Mouse (Mus musculus): ENCODE data around the gene Megf11. TPM values are rescaled to one million over a fixed set of nuclear protein-coding genes. Genes with fewer than 3 reads are reported as not detected.

The Megf11 gene
- total RNA-seq, 1 experiment from 2014 or later, result 0.58 TPM

GRCm38 (mm10) chr9:64389576-64390292 is 4.3 kb downstream of the Megf11 start:
- no peak for ATAC-seq (ENCODE audit: extremely low read depth, insufficient number of reproducible peaks, low FRiP score, poor library complexity, severe bottlenecking)

GRCm38 (mm10) chr9:64393914-64394596 is 8.6 kb downstream of the Megf11 start:
- ATAC-seq (ENCODE audit: extremely low read depth, insufficient number of reproducible peaks, low FRiP score, poor library complexity, severe bottlenecking), result no peak

GRCm38 (mm10) chr9:64395238-64395920 is 10.0 kb downstream of the Megf11 start:
- no peak for ATAC-seq (ENCODE audit: extremely low read depth, insufficient number of reproducible peaks, low FRiP score, poor library complexity, severe bottlenecking)

DNA sequence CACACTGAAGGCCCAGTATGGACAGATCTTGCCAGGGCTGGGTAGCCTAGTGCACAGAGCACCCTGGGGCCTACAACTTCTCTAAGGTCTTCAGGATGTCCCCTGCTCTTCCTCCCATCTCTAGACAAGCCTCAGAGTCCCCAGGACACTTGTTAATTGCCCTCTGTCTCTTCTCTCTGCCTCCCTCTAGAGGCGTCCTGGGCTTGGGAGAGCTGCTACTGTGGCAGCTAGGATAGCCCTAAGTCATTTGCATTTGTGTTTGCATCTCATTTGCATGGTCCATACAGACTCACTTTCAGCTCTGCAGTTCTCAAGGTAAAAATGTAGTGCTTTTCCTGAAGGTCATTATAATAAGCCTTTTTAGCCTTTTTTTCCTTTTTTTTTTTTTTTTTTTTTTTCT is 11.7 kb downstream of the Megf11 start:
- ATAC-seq (ENCODE audit: extremely low read depth, insufficient number of reproducible peaks, low FRiP score, poor library complexity, severe bottlenecking), result no peak

DNA sequence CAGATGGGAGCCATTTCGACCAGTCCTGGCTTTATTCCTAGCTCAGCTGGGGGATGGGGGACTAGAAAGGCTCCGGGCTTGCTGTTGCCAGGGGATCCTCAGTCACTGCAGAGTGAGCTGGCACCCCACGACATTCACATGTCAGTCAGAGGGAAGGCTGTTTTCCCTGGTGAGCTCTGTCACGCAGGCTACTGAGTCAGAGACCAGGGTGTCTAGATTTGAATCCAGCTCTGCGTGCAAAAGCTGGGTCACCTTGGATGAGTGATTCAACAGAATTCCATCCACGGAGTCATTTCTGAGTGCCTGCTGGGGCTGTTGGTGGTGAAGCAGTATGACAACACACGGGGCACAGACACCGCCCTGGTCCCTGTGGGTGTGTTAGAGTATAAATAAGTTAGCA is 13.7 kb downstream of the Megf11 start:
- no peak for ATAC-seq (ENCODE audit: extremely low read depth, insufficient number of reproducible peaks, low FRiP score, poor library complexity, severe bottlenecking)

DNA sequence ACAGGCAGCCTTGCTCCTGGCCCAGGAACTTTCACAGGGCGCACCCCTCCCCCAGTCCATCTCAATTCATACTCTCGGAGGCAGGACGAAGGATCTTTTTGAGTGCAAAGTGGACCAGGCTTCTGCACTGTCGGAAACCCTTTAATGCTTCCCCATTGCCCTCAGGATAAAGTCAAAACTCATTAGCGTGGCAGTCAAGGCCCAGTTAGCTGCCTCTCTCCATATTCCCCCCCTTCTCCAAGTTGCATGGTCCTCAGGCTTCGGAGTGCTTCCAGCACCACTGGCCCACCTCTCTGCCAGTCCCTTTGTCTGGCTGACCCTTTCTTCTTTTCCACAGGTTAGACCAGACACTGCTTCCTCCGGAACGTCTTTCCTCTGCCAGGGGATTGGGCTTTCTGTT is 16.7 kb downstream of the Megf11 start:
- ATAC-seq (ENCODE audit: extremely low read depth, insufficient number of reproducible peaks, low FRiP score, poor library complexity, severe bottlenecking), result no peak

- ATAC-seq (ENCODE audit: extremely low read depth, insufficient number of reproducible peaks, low FRiP score, poor library complexity, severe bottlenecking), result no peak
Observed at GRCm38 (mm10) chr9:64406841-64407240, 21.4 kb downstream of the Megf11 start.

DNA sequence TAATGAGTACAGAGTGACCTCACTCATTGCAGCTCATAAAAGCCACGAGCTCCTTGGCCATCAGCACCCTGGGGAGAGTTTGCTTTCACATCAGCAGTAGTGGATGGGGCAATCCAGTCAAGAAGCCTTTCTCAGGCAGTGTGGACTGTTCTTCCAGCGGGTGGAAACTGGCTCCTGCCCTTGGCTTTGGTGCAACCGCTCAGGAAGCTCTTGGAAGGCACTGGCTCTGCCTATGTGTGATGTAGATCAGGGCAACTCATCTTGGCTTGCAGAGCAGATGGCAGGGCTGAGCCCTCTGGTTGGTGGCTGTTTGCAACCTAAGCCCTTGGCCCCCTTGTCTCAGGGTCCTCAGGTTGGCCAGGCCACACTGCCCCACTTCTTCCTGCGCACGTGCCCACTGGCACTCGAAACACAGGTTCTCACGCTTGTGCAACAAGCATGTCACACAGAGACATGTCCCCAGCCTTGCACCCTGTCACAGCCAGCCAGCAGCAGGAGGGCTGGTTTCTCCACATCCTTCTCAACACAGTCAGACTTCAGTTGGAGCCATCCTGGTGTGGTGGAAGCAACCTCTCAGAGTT is 22.1 kb downstream of the Megf11 start:
- ATAC-seq (ENCODE audit: extremely low read depth, insufficient number of reproducible peaks, low FRiP score, poor library complexity, severe bottlenecking), result no peak

- no peak for ATAC-seq (ENCODE audit: extremely low read depth, insufficient number of reproducible peaks, low FRiP score, poor library complexity, severe bottlenecking)
Observed at GRCm38 (mm10) chr9:64408821-64409220, 23.4 kb downstream of the Megf11 start.

GRCm38 (mm10) chr9:64420471-64420870 is 35.0 kb downstream of the Megf11 start:
- ATAC-seq (ENCODE audit: extremely low read depth, insufficient number of reproducible peaks, low FRiP score, poor library complexity, severe bottlenecking), result no peak

- no peak for ATAC-seq (ENCODE audit: extremely low read depth, insufficient number of reproducible peaks, low FRiP score, poor library complexity, severe bottlenecking)
Observed at GRCm38 (mm10) chr9:64421986-64422616, 36.7 kb downstream of the Megf11 start.

- ATAC-seq (ENCODE audit: extremely low read depth, insufficient number of reproducible peaks, low FRiP score, poor library complexity, severe bottlenecking), result no peak
Observed at GRCm38 (mm10) chr9:64423912-64424311, 38.5 kb downstream of the Megf11 start.

DNA sequence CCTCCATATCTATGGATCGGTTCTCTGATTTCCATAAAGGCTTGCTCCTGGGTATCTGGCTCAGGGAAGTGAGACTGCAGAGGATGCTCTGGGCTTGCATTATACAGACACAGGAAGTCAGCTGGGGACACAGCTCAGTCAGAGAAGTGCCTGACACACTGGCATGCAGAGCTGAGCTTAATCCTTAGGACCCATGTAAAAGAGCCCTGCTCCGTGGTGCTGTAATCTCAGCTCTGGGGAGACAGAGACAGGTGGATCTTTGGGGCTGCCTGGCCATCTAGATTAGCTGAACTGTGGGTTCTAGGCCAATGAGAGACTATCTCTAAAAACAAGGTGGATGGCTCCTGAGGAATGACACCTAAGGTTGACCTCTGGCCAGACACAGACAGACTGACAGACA is 50.7 kb downstream of the Megf11 start:
- ATAC-seq (ENCODE audit: extremely low read depth, insufficient number of reproducible peaks, low FRiP score, poor library complexity, severe bottlenecking), result no peak

DNA sequence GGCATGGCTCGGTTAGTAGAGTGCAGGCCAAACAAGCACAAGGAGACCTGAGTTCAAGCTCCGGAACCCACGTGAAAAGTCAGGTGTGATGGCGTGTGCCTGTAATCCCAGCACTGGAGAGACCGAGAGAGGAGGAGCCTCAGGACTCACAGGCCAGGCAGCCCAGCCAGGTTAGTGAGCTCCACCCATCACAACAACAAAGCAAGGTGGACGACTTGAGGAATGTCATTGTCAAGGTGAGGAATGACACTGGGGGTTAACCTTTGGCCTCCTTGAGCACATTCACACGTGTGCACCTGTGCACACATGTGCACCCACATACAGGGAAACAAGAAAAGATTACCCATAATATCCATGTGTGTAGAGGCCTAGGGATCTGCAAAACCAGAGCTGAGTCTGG is 54.7 kb downstream of the Megf11 start:
- no peak for ATAC-seq (ENCODE audit: extremely low read depth, insufficient number of reproducible peaks, low FRiP score, poor library complexity, severe bottlenecking)

DNA sequence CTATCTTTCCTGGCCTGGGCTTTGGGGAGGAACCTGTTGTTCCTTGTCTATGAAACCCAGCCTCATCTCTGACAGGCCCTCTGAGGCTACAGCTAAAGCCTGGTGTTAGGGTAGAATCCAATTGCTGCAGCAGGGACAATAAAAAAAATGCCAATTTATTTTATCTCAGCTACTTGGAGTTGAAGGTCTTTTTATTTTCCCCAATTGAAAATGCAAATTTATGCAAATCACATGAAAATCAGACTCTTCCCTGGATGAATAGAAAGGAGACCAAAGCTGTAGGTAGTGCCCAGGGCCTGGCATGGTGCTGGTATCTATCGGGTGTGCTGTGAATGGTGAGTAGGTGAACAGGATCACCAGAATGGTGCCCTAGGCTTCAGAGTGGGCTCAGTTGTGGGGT is 60.6 kb downstream of the Megf11 start:
- no peak for ATAC-seq (ENCODE audit: extremely low read depth, insufficient number of reproducible peaks, low FRiP score, poor library complexity, severe bottlenecking)

DNA sequence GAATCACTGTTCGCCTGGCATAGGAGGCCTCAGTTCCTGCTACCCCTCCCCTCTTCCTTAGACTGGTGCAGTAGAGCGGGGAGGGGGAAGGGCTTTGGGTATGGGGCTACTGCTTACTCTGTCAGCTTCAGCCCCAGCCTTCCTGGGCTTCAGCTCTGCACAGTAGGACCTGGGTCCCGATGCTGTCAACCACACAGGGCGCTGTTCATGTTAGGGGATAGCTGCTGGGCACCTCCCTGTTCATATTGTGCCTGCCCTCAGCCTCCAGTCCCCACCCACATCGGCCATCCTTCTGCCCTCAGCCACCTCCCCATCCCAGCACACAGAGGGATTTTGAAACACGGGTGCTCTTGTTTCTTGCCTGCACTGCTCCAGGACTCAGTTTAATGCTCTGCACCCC is 61.6 kb downstream of the Megf11 start:
- ATAC-seq (ENCODE audit: extremely low read depth, insufficient number of reproducible peaks, low FRiP score, poor library complexity, severe bottlenecking), result no peak

- ATAC-seq (ENCODE audit: extremely low read depth, insufficient number of reproducible peaks, low FRiP score, poor library complexity, severe bottlenecking), result no peak
Observed at GRCm38 (mm10) chr9:64447522-64447921, 62.1 kb downstream of the Megf11 start.

DNA sequence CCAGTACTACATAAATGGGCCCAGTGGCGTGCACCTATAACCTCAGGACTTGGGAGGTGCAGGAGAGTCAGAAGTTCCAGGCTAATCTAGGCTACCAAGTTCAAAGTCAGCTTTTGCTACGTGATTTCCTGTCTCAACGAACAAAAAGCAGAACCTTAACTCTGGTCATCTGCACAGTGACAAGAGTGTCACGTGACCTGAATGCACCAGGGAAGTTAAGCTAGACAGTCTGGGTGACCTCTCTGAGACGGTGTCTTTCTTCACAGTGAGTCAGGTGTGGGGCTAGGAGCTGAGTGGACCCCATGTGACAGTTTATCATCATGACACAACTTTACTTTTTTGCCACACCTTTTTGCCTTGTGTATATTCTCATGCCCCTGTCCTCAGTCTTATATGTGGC is 67.3 kb downstream of the Megf11 start:
- peak; percentile 73 for ATAC-seq (ENCODE audit: extremely low read depth, insufficient number of reproducible peaks, low FRiP score, poor library complexity, severe bottlenecking)

DNA sequence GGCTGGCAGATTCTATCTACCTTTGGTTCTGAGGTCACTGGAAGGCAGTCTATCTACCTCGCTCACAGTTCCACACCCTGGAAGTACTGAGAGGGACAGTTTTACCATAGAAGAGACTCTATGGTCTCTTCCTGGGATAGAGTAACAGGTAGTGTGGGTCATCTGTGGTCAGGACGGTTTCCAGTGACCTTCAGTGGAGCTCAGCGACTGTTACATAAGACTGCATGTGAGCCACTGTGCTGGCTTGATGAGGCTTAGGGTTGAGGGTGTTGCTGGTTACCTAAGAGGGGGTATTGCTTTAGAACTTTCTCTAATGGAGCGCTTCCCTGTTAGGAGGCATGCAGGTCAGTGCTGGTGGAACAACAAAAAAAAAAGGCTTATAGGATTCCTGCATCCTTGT is 68.8 kb downstream of the Megf11 start:
- no peak for ATAC-seq (ENCODE audit: extremely low read depth, insufficient number of reproducible peaks, low FRiP score, poor library complexity, severe bottlenecking)

Data from neutrophil, adult 5-6 weeks (primary cell).